ENCODE assay signal across 9 mouse cellular contexts in the genomic region with DNA sequence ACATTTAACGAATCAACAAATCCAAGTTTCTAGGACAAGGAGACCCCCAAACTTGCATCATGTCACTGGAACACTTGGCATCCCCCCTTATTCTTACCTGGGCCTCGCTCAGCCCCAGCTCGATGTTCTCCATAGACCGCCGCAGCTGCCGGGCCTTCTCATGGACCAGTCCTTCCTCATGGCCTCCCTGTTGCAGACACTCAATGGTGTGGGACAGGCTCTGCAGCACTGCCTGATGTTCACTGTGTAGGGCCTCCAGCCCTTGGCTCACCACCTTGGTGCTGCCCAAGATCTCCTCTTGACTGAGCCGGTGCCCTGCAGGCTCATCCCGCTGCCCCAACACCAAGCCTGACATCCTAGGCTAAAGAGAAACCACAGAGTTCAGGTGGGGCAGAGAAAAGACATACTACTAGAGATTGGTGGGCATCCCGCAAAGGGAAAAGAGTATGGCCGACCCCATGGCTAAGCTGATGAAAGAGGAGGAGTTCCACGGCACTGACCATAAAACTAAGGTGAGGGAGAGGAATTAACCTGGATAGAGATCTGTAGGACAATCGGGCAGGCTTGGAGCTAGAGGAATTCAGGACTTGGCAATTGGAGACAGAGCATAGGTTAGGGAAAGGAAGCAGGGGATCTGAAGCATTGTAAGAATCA. TPM values are rescaled to one million over a fixed set of nuclear protein-coding genes. Genes with fewer than 3 reads are reported as not detected.
A peak's percentile ranks its signal among the peaks of the same experiment; 100 is the strongest.
DNase-seq lines count a peak whose midpoint lies in the region; ATAC-seq and TF ChIP-seq lines count a peak whose summit lies in the region.
"Had no signal": no experiment of that assay in that cellular context is flagged by ENCODE, and none has a peak within 500 bp of the region (broad histone marks: within the 10 kb centered on the region; RNA-seq: fewer than 3 reads in every experiment).

No protein-coding gene starts in this region.

- H3K9ac ChIP-seq in heart, embryonic 11.5 days (ENCODE audit: low read depth, low read length): peak overlapping the region; percentile 85
- peak overlapping the region; percentile 68 for H3K9ac ChIP-seq in hindbrain, embryonic 15.5 days
- H3K9ac ChIP-seq in midbrain, embryonic 13.5 days (replicated peaks): peak overlapping the region; percentile 81

- H3K36me3 ChIP-seq in heart, embryonic 11.5 days (ENCODE audit: control insufficient read depth, insufficient read depth, low read length): peaks cover 5% of the 10 kb centered on the region
- H3K36me3 ChIP-seq in embryonic facial prominence, embryonic 10.5 days (replicated peaks): peaks cover 52% of the 10 kb centered on the region
- H3K36me3 ChIP-seq in hindbrain, embryonic 15.5 days: peaks cover 20% of the 10 kb centered on the region; the same call in 1 of the 2 replicates
- H3K36me3 ChIP-seq in midbrain, embryonic 13.5 days: peaks cover 45% of the 10 kb centered on the region

- 83% methylated on average over 12 of the region's 12 CpGs for WGBS in heart, embryonic 11.5 days (ENCODE audit: insufficient replicate concordance)
- WGBS in embryonic facial prominence, embryonic 10.5 days: 87% methylated on average over 12 of the region's 12 CpGs
- WGBS in hindbrain, embryonic 15.5 days: 92% methylated on average over 12 of the region's 12 CpGs
- WGBS in midbrain, embryonic 13.5 days: 90% methylated on average over 12 of the region's 12 CpGs

- H3K27me3 ChIP-seq in heart, embryonic 11.5 days (ENCODE audit: control insufficient read depth, insufficient read depth, low read length): no peaks in the 10 kb centered on the region
- no peaks in the 10 kb centered on the region for H3K27me3 ChIP-seq in embryonic facial prominence, embryonic 10.5 days (replicated peaks; ENCODE audit: low read depth, poor library complexity, severe bottlenecking)
- H3K27me3 ChIP-seq in hindbrain, embryonic 15.5 days: no peaks in the 10 kb centered on the region
- H3K27me3 ChIP-seq in midbrain, embryonic 13.5 days: no peaks in the 10 kb centered on the region

- no peak for ATAC-seq in heart, embryonic 11.5 days (replicated peaks; ENCODE audit: insufficient number of reproducible peaks, low FRiP score, low TSS enrichment)
- no peak for ATAC-seq in hindbrain, embryonic 15.5 days (ENCODE audit: low FRiP score, low read depth)
- no peak for ATAC-seq in midbrain, embryonic 13.5 days
- ATAC-seq: CD4-positive, CD25-positive, alpha-beta regulatory T cell, adult 4 months had no signal

- H3K9me3 ChIP-seq in heart, embryonic 11.5 days (replicated peaks; ENCODE audit: control insufficient read depth, low read length): no peaks in the 10 kb centered on the region
- H3K9me3 ChIP-seq in embryonic facial prominence, embryonic 10.5 days: no peaks in the 10 kb centered on the region
- no peaks in the 10 kb centered on the region for H3K9me3 ChIP-seq in hindbrain, embryonic 15.5 days
- H3K9me3 ChIP-seq in midbrain, embryonic 13.5 days: no peaks in the 10 kb centered on the region

- no peak for DNase-seq in heart, postnatal 4 days
- no peak for DNase-seq in embryonic facial prominence, embryonic 10.5 days (ENCODE audit: low spot score)
- DNase-seq in urinary bladder, postnatal 4 days (ENCODE audit: low spot score in 2 of 2): no peak
- DNase-seq in left cerebral cortex, adult 2 months (ENCODE audit: extremely low spot score in 1 of 2, low spot score in 2 of 2): no peak
- no peak for DNase-seq in thymus, postnatal 10 days (ENCODE audit: low spot score in 2 of 2)

- H3K4me1 ChIP-seq in heart, embryonic 11.5 days (ENCODE audit: control insufficient read depth, insufficient read depth, low read length): peaks cover 14% of the 10 kb centered on the region
- peaks cover 30% of the 10 kb centered on the region for H3K4me1 ChIP-seq in embryonic facial prominence, embryonic 10.5 days
- peaks cover 26% of the 10 kb centered on the region for H3K4me1 ChIP-seq in hindbrain, embryonic 15.5 days (replicated peaks)
- H3K4me1 ChIP-seq in midbrain, embryonic 13.5 days (replicated peaks): peaks cover 29% of the 10 kb centered on the region

- H3K4me2 ChIP-seq in heart, embryonic 11.5 days: peak overlapping the region; percentile 91
- H3K4me2 ChIP-seq in hindbrain, embryonic 15.5 days: peak overlapping the region; percentile 80
- H3K4me2 ChIP-seq in midbrain, embryonic 13.5 days (replicated peaks): peak overlapping the region; percentile 89

- H3K4me3 ChIP-seq in heart, embryonic 11.5 days (ENCODE audit: low read depth, low read length): peak overlapping the region; percentile 76
- peak overlapping the region; percentile 78 for H3K4me3 ChIP-seq in embryonic facial prominence, embryonic 10.5 days
- peak overlapping the region; percentile 72 for H3K4me3 ChIP-seq in hindbrain, embryonic 15.5 days
- peak overlapping the region; percentile 72 for H3K4me3 ChIP-seq in midbrain, embryonic 13.5 days (replicated peaks)
- H3K4me3 ChIP-seq in left cerebral cortex, adult 2 months: no peak overlapping the region

- TF ChIP-seq CTCF in left cerebral cortex, adult 2 months (IDR thresholded peaks at IDR 0.05): no peak

- H3K27ac ChIP-seq in heart, embryonic 11.5 days (ENCODE audit: low read depth, low read length): no peak overlapping the region
- no peak overlapping the region for H3K27ac ChIP-seq in embryonic facial prominence, embryonic 10.5 days (replicated peaks)
- H3K27ac ChIP-seq in hindbrain, embryonic 15.5 days (replicated peaks): no peak overlapping the region
- no peak overlapping the region for H3K27ac ChIP-seq in midbrain, embryonic 13.5 days
- no peak overlapping the region for H3K27ac ChIP-seq in left cerebral cortex, adult 2 months

- intact Hi-C loops in left cerebral cortex, adult 2 months (cut with DNase I): loop anchor here (2.0 to 10.0 kb wide), 2 partner anchors 69 to 89 kb away; a partner anchor contains a TSS

RNA-seq across cellular contexts. Expression of a gene that starts 1.5 kb away (rescaled TPM):
- 16.5 and 18.0 TPM in 2 replicates for polyA plus RNA-seq in heart, embryonic 11.5 days (2014; fragmentation: Nextera tagmentation; extraction: Ambion mirVana)
- 10 to 100 TPM; 18.9 TPM for total RNA-seq in heart, postnatal 4 days (2021)
- polyA plus RNA-seq in embryonic facial prominence, embryonic 10.5 days (2016; fragmentation: Nextera tagmentation; extraction: Ambion mirVana): 29.0 and 32.0 TPM in 2 replicates
- polyA plus RNA-seq in hindbrain, embryonic 15.5 days (2015; fragmentation: Nextera tagmentation; extraction: Ambion mirVana): 33.9 and 35.9 TPM in 2 replicates
- 49.1 and 54.1 TPM in 2 replicates for polyA plus RNA-seq in midbrain, embryonic 13.5 days (2015; fragmentation: Nextera tagmentation; extraction: Ambion mirVana)
- 10 to 100 TPM; 21.9 to 24.4 TPM for total RNA-seq in left cerebral cortex, adult 2 months (2021)

RNA-seq across cellular contexts. Expression of a gene that starts 1.8 kb away (rescaled TPM):
- 110 and 119 TPM in 2 replicates for polyA plus RNA-seq in heart, embryonic 11.5 days (2014; fragmentation: Nextera tagmentation; extraction: Ambion mirVana)
- 100 to 1,000 TPM; 107 to 109 TPM for total RNA-seq in heart, postnatal 4 days (2021)
- 124 and 142 TPM in 2 replicates for polyA plus RNA-seq in embryonic facial prominence, embryonic 10.5 days (2016; fragmentation: Nextera tagmentation; extraction: Ambion mirVana)
- polyA plus RNA-seq in hindbrain, embryonic 15.5 days (2015; fragmentation: Nextera tagmentation; extraction: Ambion mirVana): 64.3 TPM in 2 replicates
- 75.1 and 89.5 TPM in 2 replicates for polyA plus RNA-seq in midbrain, embryonic 13.5 days (2015; fragmentation: Nextera tagmentation; extraction: Ambion mirVana)
- total RNA-seq in left cerebral cortex, adult 2 months (2021): 10 to 100 TPM; 49.1 to 53.2 TPM

RNA-seq across cellular contexts. Expression of a gene that starts 5.9 kb away (rescaled TPM):
- polyA plus RNA-seq in heart, embryonic 11.5 days (2014; fragmentation: Nextera tagmentation; extraction: Ambion mirVana): 33.6 and 36.2 TPM in 2 replicates
- total RNA-seq in heart, postnatal 4 days (2021): 10 to 100 TPM; 65.5 to 66.6 TPM
- 44.3 and 46.9 TPM in 2 replicates for polyA plus RNA-seq in embryonic facial prominence, embryonic 10.5 days (2016; fragmentation: Nextera tagmentation; extraction: Ambion mirVana)
- 38.4 and 43.8 TPM in 2 replicates for polyA plus RNA-seq in hindbrain, embryonic 15.5 days (2015; fragmentation: Nextera tagmentation; extraction: Ambion mirVana)
- polyA plus RNA-seq in midbrain, embryonic 13.5 days (2015; fragmentation: Nextera tagmentation; extraction: Ambion mirVana): 41.6 and 46.3 TPM in 2 replicates
- 10 to 100 TPM; 25.9 to 30.0 TPM for total RNA-seq in left cerebral cortex, adult 2 months (2021)

RNA-seq across cellular contexts. Expression of a gene that starts 15.0 kb away (rescaled TPM):
- 18.8 and 22.8 TPM in 2 replicates for polyA plus RNA-seq in heart, embryonic 11.5 days (2014; fragmentation: Nextera tagmentation; extraction: Ambion mirVana)
- total RNA-seq in heart, postnatal 4 days (2021): 10 to 100 TPM; 34.8 to 36.2 TPM
- polyA plus RNA-seq in embryonic facial prominence, embryonic 10.5 days (2016; fragmentation: Nextera tagmentation; extraction: Ambion mirVana): 92.5 and 95.1 TPM in 2 replicates
- 32.8 and 34.1 TPM in 2 replicates for polyA plus RNA-seq in hindbrain, embryonic 15.5 days (2015; fragmentation: Nextera tagmentation; extraction: Ambion mirVana)
- polyA plus RNA-seq in midbrain, embryonic 13.5 days (2015; fragmentation: Nextera tagmentation; extraction: Ambion mirVana): 33.4 and 37.5 TPM in 2 replicates
- total RNA-seq in left cerebral cortex, adult 2 months (2021): 1 to 10 TPM; 8.3 to 9.4 TPM
- polyA plus RNA-seq: CD4-positive, CD25-positive, alpha-beta regulatory T cell, adult 4 months had no signal

RNA-seq across cellular contexts. Expression of a gene that starts 29.9 kb away (rescaled TPM):
- 37.0 and 40.8 TPM in 2 replicates for polyA plus RNA-seq in heart, embryonic 11.5 days (2014; fragmentation: Nextera tagmentation; extraction: Ambion mirVana)
- 10 to 100 TPM; 16.7 TPM for total RNA-seq in heart, postnatal 4 days (2021)
- polyA plus RNA-seq in embryonic facial prominence, embryonic 10.5 days (2016; fragmentation: Nextera tagmentation; extraction: Ambion mirVana): 61.4 and 68.9 TPM in 2 replicates
- polyA plus RNA-seq in hindbrain, embryonic 15.5 days (2015; fragmentation: Nextera tagmentation; extraction: Ambion mirVana): 53.0 TPM in 2 replicates
- polyA plus RNA-seq in midbrain, embryonic 13.5 days (2015; fragmentation: Nextera tagmentation; extraction: Ambion mirVana): 48.1 and 49.9 TPM in 2 replicates
- total RNA-seq in left cerebral cortex, adult 2 months (2021): 10 to 100 TPM; 14.9 to 15.7 TPM
